Mouse (Mus musculus) forebrain, embryonic 15.5 days (tissue): Measurements from ENCODE around the gene S1pr5. TPM values are rescaled to one million over a fixed set of nuclear protein-coding genes. Genes with fewer than 3 reads are reported as not detected.
"Not testable (repeated sequence)": the region's sequence is repeated elsewhere in the genome, so short reads cannot be mapped to it uniquely, and the experiment has no call there.

Experiments
- ATAC-seq: fragments of 200-750 bp; cut with Nextera tagmentation; replicated peaks from 2 replicates; pipeline ENCODE4 v1.8.0; 2017; ENCODE audit warnings: mild to moderate bottlenecking, moderate TSS enrichment, moderate library complexity
- H3K27ac ChIP-seq: fragments of 300-500 bp; sonication (generic); replicated peaks from 2 replicates; pipeline ENCODE4 v1.5.1; 2015; ENCODE audit warnings: mild to moderate bottlenecking, inconsistent platforms
- H3K27me3 ChIP-seq: fragments of 300-500 bp; sonication (generic); 2 replicates; pipeline ENCODE4 v1.6.1; 2015; ENCODE audit warnings: inconsistent platforms
- H3K36me3 ChIP-seq: fragments of 300-500 bp; sonication (generic); 2 replicates; pipeline ENCODE4 v1.6.1; 2015; ENCODE audit warnings: mild to moderate bottlenecking, inconsistent platforms
- H3K4me1 ChIP-seq: fragments of 300-500 bp; sonication (generic); 2 replicates; pipeline ENCODE4 v1.6.1; 2015; ENCODE audit warnings: inconsistent platforms
- H3K4me2 ChIP-seq: fragments of 300-500 bp; sonication (generic); replicated peaks from 2 replicates; pipeline ENCODE4 v1.6.1; 2015; ENCODE audit warnings: mild to moderate bottlenecking, inconsistent platforms
- H3K4me3 ChIP-seq: fragments of 300-500 bp; sonication (generic); 2 replicates; pipeline ENCODE4 v1.5.1; 2015; ENCODE audit warnings: mild to moderate bottlenecking, inconsistent platforms
- H3K9ac ChIP-seq: fragments of 300-500 bp; sonication (generic); replicated peaks from 2 replicates; pipeline ENCODE4 v1.6.1; 2015; ENCODE audit warnings: mild to moderate bottlenecking, inconsistent platforms
- H3K9me3 ChIP-seq: fragments of 300-500 bp; sonication (generic); 2 replicates; pipeline ENCODE4 v1.6.1; 2016; ENCODE audit warnings: inconsistent platforms
- WGBS: fragments of 180-500 bp; shearing (Covaris S2); methylation state at CpG from one replicate; pipeline ENCODE4 v1.1.7; 2015; ENCODE audit warnings: mixed read lengths; 5-methylcytosine and 5-hydroxymethylcytosine counted together
- polyA plus RNA-seq: library from polyadenylated mRNA; unstranded; fragments of >200 nt; fragmentation: Nextera tagmentation; extraction: Ambion mirVana; gene quantifications from 2 replicates; pipeline ENCODE4 v1.2.1, GENCODE M21; 2015

The S1pr5 gene
- polyA plus RNA-seq = 1.6 TPM in 2 replicates

DNA sequence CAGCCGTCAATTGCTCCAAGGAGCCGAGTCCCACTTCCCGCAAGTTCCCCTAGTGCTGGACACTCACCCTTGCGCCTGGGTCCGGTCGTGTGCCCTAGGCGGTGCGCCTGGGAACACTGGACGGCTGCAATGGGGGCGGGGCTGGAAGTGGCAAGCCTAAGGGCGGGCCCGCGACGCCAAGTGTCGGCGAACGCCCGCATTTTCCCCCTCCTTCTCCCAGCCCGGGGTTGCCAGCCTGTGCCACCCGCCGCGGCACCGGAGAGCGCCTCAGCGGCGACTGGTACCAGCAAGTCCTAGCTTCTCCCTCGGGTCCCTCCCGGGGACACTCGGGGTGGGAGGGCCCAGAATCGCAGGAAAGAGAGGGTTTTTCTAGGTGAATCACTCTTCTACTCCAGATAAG lies at the start of gene S1pr5:
Gene S1pr5 (minus strand): TSS at position 118 of the 400 bp plus-strand sequence.
- Histone ChIP-seq H3K27ac (no peak within 1 kb of the TSS), H3K27me3 (peaks cover 71% of the 10 kb centered on the region), H3K4me2 (peak within 1 kb of the TSS; percentile 5), H3K4me3 (peak within 1 kb of the TSS; percentile 14; the same call in 1 of the 2 replicates), H3K9me3 (no peaks in the 10 kb centered on the region), H3K36me3 (no peaks in the 10 kb centered on the region), H3K4me1 (peaks cover 21% of the 10 kb centered on the region), H3K9ac (no peak within 1 kb of the TSS)
- WGBS = under 1% methylated on average over 29 of the region's 30 CpGs
- ATAC-seq = no peak

GRCm38 (mm10) chr9:21292271-21292670 lies 44.0 kb upstream of the S1pr5 start:
- H3K4me2 ChIP-seq = no peak overlapping the region
- no peaks in the 10 kb centered on the region for H3K36me3 ChIP-seq
- no peak overlapping the region for H3K27ac ChIP-seq
- peaks cover 31% of the 10 kb centered on the region for H3K4me1 ChIP-seq
- no peak overlapping the region for H3K4me3 ChIP-seq
- WGBS = 88% methylated on average over 3 of the region's 3 CpGs
- H3K9me3 ChIP-seq = no peaks in the 10 kb centered on the region
- H3K27me3 ChIP-seq = no peaks in the 10 kb centered on the region
- H3K9ac ChIP-seq = no peak overlapping the region
- no peak for ATAC-seq

- peak overlapping the region; percentile 74; the same call in 1 of the 2 replicates for H3K4me2 ChIP-seq
- ATAC-seq, H3K9ac ChIP-seq, H3K27me3 ChIP-seq, H3K36me3 ChIP-seq, H3K9me3 ChIP-seq: not testable (repeated sequence)
- H3K27ac ChIP-seq = peak overlapping the region; percentile 82
- 18% methylated on average over 7 of the region's 7 CpGs for WGBS
- peak overlapping the region; percentile 70 for H3K4me3 ChIP-seq
- H3K4me1 ChIP-seq = peaks cover 35% of the 10 kb centered on the region
These were observed 43.6 kb upstream of the S1pr5 start for GRCm38 (mm10) chr9:21291868-21292267.

DNA sequence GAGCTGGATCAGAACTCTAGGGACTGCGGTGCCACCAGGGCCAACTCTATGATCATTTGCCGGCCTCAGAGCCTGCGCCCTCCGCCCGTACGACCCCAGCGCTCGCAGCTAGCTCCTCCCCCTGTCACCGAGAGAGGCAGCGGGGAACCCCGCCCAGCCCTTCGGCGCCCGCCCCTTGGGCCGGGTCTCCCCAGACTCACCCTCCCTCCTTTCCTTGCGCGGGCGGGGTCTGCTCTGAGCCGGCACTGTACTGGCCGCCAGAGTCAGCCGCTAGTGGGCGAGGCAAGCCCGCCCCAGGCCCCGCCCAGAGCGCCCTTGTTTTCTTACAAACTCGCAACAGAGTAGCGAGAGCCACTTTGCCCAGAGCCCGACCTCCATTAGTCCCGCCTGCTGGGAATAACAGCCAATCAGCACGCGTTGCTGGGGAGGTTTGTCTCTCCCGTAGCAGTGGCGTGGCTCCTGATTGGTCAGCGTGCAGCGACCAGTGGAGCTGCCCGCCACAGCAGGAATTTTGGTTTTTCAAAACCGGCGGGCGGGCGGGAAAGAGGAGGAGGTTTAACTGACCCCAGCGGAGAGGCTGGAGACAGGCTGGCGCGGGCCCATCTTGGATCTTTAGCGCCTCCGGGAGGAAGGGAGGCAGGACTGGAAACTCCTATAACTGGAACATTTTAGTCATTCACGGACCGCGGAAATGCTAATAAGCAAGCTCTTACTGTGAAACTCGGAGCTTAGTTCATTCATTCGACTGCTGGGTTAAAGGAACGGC lies 43.0 kb upstream of the S1pr5 start, which contains the start of gene Cdkn2d:
Gene Cdkn2d (minus strand): TSS at position 386 of the 766 bp plus-strand sequence.
- Histone ChIP-seq H3K4me2 (peak within 1 kb of the TSS; percentile 74), H3K27me3 (no peaks in the 10 kb centered on the region), H3K4me1 (peaks cover 41% of the 10 kb centered on the region), H3K36me3 (no peaks in the 10 kb centered on the region), H3K27ac (peak within 1 kb of the TSS; percentile 82), H3K9me3 (no peaks in the 10 kb centered on the region), H3K9ac (peak within 1 kb of the TSS; percentile 83), H3K4me3 (peak within 1 kb of the TSS; percentile 70)
- ATAC-seq = peak; percentile 96
- under 1% methylated on average over 51 of the region's 51 CpGs for WGBS

- H3K9ac ChIP-seq = peak overlapping the region; percentile 83
- peaks cover 42% of the 10 kb centered on the region for H3K4me1 ChIP-seq
- no peaks in the 10 kb centered on the region for H3K9me3 ChIP-seq
- H3K4me3 ChIP-seq = peak overlapping the region; percentile 70
- no peaks in the 10 kb centered on the region for H3K36me3 ChIP-seq
- ATAC-seq = no peak
- H3K27me3 ChIP-seq = no peaks in the 10 kb centered on the region
- H3K4me2 ChIP-seq = peak overlapping the region; percentile 74
- WGBS = under 1% methylated on average over 20 of the region's 20 CpGs
- peak overlapping the region; percentile 82 for H3K27ac ChIP-seq
These were observed 42.3 kb upstream of the S1pr5 start for GRCm38 (mm10) chr9:21290589-21290988.

DNA sequence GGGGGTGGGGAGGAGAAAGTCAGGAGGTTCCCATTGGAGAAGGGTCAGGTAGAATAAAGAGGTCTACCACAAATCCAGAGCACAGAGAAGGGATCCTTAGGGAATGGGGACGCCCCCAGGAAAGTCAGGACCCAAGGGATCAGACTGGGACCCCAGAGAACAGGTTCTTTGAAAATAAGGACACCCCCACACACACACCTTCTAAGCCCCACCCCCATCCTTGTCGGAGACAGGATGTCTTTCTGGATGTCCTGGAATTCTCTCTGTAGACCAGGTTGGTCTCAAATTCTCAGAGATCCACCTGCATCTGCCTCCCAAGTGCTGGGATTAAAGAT lies 41.1 kb upstream of the S1pr5 start:
- ATAC-seq = no peak
- Histone ChIP-seq H3K9me3 (no peaks in the 10 kb centered on the region), H3K9ac (no peak overlapping the region), H3K36me3 (peaks cover 9% of the 10 kb centered on the region), H3K27me3 (no peaks in the 10 kb centered on the region), H3K27ac (no peak overlapping the region), H3K4me3 (peak overlapping the region; percentile 70), H3K4me2 (peak overlapping the region; percentile 74), H3K4me1 (peaks cover 42% of the 10 kb centered on the region)
- 93% methylated on average over 2 of the region's 2 CpGs for WGBS

- Histone ChIP-seq H3K4me3 (peak overlapping the region; percentile 70), H3K27me3 (no peaks in the 10 kb centered on the region), H3K27ac (peak overlapping the region; percentile 88), H3K36me3 (peaks cover 16% of the 10 kb centered on the region), H3K4me1 (peaks cover 42% of the 10 kb centered on the region), H3K9me3 (no peaks in the 10 kb centered on the region), H3K4me2 (peak overlapping the region; percentile 74), H3K9ac (peak overlapping the region; percentile 54; the same call in 1 of the 2 replicates)
- 79% methylated on average over 13 of the region's 13 CpGs for WGBS
- no peak for ATAC-seq
These were observed 40.4 kb upstream of the S1pr5 start for GRCm38 (mm10) chr9:21288404-21289336.

GRCm38 (mm10) chr9:21287571-21288402 lies 39.5 kb upstream of the S1pr5 start, which contains the start of gene Kri1:
TSS of gene Kri1 (minus strand) at chr9:21287969.
- Histone ChIP-seq H3K27ac (peak within 1 kb of the TSS; percentile 88), H3K9me3 (no peaks in the 10 kb centered on the region), H3K36me3 (peaks cover 20% of the 10 kb centered on the region), H3K4me2 (peak within 1 kb of the TSS; percentile 74), H3K27me3 (no peaks in the 10 kb centered on the region), H3K4me1 (peaks cover 42% of the 10 kb centered on the region), H3K9ac (peak within 1 kb of the TSS; percentile 63), H3K4me3 (peak within 1 kb of the TSS; percentile 70)
- ATAC-seq = peak; percentile 83
- under 1% methylated on average over 59 of the region's 59 CpGs for WGBS

DNA sequence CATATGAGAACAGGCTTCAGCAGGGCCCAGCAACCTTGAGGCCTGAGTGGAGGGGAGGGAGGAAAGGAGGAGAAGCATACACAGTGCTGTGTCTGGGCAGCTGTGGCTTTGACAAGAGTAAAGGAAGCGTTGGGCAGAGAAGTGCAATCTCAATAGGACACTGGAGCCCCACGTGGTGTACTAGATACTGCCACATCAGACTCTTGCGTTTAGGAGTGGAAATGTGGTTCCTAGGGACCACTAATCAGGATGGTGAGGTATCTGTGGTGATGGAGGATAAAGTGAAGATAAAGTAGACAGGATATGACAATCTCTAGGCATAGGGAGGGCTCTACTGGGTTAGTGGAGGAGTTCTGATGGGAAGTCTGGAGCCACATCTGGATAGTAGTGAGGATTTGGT lies 38.5 kb upstream of the S1pr5 start:
- H3K9me3 ChIP-seq = no peaks in the 10 kb centered on the region
- H3K4me2 ChIP-seq = peak overlapping the region; percentile 74
- no peak overlapping the region for H3K27ac ChIP-seq
- H3K36me3 ChIP-seq = peaks cover 25% of the 10 kb centered on the region
- WGBS = 79% methylated on average over 3 of the region's 3 CpGs
- peak overlapping the region; percentile 70 for H3K4me3 ChIP-seq
- peaks cover 42% of the 10 kb centered on the region for H3K4me1 ChIP-seq
- H3K27me3 ChIP-seq = no peaks in the 10 kb centered on the region
- ATAC-seq = no peak
- peak overlapping the region; percentile 63; the same call in 1 of the 2 replicates for H3K9ac ChIP-seq

GRCm38 (mm10) chr9:21283994-21284393 lies 35.8 kb upstream of the S1pr5 start:
- peaks cover 51% of the 10 kb centered on the region for H3K36me3 ChIP-seq
- H3K4me1 ChIP-seq = peaks cover 24% of the 10 kb centered on the region
- H3K9me3 ChIP-seq = no peaks in the 10 kb centered on the region
- H3K27ac ChIP-seq = no peak overlapping the region
- ATAC-seq = no peak
- H3K9ac ChIP-seq = no peak overlapping the region
- no peaks in the 10 kb centered on the region for H3K27me3 ChIP-seq
- H3K4me2 ChIP-seq = no peak overlapping the region
- 91% methylated on average over 3 of the region's 3 CpGs for whole genome bisulfite sequencing
- H3K4me3 ChIP-seq = no peak overlapping the region

DNA sequence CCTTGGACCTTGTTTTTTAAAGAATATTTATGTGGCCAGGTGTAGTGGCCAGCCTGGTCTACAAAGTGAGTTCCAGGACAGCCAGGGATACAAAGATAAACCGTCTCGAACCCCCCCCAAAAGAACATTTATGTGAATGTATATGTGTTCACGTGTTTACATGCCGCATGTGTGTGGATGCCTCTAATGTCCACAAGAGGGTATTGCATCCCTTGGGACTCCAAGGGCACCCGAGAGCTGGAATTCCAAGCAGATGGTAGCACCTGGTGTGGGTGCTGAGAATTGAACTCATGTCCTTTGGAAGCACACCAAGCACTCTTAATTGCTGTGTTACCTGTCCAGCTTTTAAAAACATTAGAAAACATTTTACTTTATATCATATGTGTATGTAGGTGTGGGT lies 35.3 kb upstream of the S1pr5 start:
- no peak overlapping the region for H3K27ac ChIP-seq
- 93% methylated on average over 5 of the region's 5 CpGs for WGBS
- no peak overlapping the region for H3K9ac ChIP-seq
- no peak for ATAC-seq
- no peaks in the 10 kb centered on the region for H3K9me3 ChIP-seq
- H3K4me1 ChIP-seq = peaks cover 20% of the 10 kb centered on the region
- no peak overlapping the region for H3K4me2 ChIP-seq
- no peak overlapping the region for H3K4me3 ChIP-seq
- peaks cover 55% of the 10 kb centered on the region for H3K36me3 ChIP-seq
- no peaks in the 10 kb centered on the region for H3K27me3 ChIP-seq
